Mouse (Mus musculus) urinary bladder, postnatal 10 days (tissue): Measurements from ENCODE around the gene Mpp2.
A peak's percentile ranks its signal among the peaks of the same experiment; 100 is the strongest.

Experiments used
- DNase-seq: peaks from one replicate; pipeline ENCODE4 v3.0.0; 2022; ENCODE audit warnings: low spot score

The Mpp2 gene

GRCm38 (mm10) chr11:102087931-102088898 is at the start of gene Mpp2:
TSS of gene Mpp2 (minus strand) at chr11:102088515.
- DNase-seq, result no peak

DNA sequence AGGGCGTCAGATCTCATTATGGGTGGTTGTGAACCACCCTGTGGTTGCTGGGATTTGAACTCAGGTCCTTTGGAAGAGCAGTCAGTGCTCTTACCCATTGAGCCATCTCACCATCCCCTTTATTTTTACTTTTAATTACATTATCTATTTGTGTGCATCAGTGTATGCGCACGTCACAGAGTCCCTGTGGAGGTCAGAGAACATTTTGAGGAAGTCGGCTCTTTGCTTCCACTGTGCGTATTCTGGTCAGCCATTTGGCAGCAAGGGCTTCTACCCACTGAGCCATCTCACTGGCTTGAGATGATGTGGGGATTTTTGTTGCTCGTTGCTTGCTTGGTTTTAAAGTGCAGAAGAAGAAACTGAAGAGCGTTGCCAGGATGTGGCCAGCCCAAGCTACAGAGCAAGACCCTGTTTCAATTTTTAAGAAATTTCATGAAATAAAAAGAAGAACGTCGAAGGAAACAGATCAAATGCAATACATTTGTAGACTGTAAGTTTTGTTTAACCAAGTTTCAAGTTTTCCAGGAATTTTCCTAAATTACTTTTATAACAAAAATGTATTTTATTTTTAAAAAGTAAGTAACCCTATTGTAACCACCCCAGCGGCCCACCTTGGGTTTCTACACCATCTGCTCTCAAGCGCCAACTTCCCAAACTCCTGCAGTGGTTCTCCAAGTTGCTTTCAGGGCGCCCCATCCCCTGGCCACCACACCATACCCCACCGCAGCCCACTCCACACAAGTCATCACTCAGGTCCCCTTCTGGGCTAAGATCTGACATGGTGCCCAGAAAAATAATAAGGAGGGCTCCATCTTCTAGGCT is 49.5 kb upstream of the Mpp2 start:
- no peak for DNase-seq

GRCm38 (mm10) chr11:102134516-102134915 is 46.2 kb upstream of the Mpp2 start:
- DNase-seq, result no peak

- no peak for DNase-seq
These were observed 29.1 kb upstream of the Mpp2 start for GRCm38 (mm10) chr11:102117386-102117785.

GRCm38 (mm10) chr11:102116241-102116640 is 27.9 kb upstream of the Mpp2 start:
- no peak for DNase-seq

DNA sequence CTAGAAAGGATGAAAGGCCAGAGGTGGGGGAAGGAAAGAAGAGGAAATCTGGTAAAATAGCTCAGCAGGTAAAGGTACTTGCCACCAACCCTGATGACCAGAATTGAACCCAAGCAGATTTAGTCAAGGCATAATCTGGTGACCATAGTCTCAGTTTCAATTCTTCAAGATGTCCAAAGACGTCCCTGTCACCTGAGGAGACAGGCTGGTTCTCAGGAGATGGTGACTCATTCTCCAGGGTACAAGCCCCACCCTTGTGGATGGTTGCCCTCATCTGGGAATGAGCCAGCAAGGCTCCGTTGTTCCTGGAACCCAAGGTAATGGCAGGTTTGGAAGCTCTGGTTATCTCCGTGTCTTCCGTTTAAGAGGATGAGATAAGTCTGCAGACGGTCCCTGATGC is 23.3 kb upstream of the Mpp2 start:
- DNase-seq, result no peak

GRCm38 (mm10) chr11:102107732-102108131 is 19.4 kb upstream of the Mpp2 start, which contains the start of gene Pyy:
TSS of gene Pyy (minus strand) at chr11:102107832.
- DNase-seq, result no peak

DNA sequence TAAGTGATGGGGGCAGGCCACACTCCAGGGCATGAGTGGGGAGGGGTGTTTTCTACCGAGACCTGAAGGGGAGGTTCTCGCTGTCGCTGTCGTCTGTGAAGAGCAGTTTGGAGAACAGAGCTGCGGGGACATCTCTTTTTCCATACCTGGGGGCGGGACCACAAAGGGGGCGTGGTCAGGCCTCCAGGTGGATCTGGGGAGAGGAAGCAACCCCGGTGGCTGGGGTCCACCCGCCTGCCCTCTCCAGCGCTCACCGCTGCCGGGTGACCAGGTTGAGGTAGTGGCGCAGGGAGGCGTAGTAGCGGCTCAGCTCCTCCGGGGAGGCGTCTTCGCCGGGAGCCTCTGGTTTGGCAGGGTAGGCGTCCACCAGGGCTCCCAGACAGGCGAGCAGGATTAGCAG is 18.6 kb upstream of the Mpp2 start:
- no peak for DNase-seq

DNA sequence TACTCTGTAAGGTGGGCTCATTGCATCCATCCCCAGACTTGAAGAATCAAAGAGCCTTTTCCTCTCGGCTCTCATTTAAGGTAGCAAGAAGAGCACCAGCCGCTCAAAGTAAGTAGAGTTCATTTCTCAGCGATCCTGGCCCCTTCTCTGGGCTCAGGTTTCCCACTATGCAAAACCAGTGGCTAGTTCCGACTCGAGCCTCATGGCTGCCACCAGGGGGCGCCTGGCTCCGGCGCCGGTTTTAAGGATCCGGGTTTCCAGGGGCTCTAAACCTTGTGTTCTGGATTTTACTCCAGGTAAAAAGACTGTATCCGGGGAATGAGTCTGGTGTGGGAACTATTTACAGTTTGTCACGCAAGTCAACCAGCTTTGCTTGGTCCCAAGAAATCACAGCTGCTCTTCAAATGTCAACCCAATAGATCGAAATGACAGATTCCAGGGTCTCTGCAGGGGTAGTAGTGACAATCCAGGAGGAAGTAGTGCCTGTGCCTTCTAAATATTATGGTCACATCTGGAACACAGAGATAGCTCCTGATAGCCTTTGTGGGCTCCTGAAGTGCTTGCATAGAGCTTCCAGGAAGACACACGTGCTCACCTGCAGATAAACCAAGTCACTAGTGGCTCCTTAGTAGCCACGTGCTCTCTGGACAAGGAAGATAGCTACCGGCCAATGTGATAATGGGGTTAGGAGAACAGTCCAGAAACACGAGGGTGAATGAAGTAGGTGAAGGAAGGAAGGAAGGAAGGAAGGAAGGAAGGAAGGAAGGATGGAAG is 14.4 kb upstream of the Mpp2 start:
- DNase-seq, result no peak

- DNase-seq, result no peak
These were observed 12.9 kb upstream of the Mpp2 start, which contains the start of gene Ppy for GRCm38 (mm10) chr11:102101219-102101618. TSS of gene Ppy (minus strand) at chr11:102101319.

DNA sequence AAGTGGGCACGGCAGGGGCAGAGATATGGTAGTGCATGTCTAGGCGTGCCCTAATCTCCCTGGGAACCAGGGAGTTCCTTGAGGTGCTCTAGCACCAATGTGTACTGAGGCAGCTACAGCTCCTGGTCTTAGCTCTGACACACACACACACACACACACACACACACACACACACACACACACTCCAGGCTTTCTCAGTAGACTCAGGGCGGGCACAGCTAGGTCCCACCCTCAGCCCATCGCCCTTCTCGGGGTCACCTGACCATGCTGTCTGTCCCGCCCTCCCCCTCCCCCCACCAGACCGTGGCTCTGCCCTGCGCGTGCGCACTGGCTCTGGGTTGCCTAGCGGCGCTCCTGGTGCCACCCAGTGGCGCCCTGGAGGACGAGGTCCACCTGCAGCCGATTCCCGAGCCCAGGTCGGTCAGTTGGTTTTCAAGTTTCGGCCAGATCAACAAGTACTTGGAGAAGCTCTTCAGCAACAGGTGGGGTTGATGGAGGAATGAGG is 8.6 kb upstream of the Mpp2 start:
- DNase-seq, result peak; percentile 37

DNA sequence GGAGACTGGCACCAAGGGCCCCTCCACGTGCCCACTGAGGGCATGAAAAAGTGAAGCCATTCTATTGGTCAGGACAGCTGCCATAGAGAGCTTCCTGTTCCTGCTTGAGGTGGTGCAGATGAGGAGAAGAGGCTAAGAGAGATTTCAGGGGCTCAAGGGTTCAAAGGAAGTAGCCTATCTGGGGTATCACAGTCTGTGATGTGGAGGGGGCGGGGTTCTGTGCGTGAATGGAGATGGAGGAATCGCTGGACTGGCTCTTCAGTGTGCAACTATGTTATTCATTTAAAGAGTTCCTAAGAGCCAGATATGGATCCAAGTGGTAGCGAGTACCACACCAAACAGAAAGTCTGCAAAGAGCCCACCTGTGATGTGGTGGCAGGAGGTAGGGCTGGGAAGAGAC is 8.1 kb upstream of the Mpp2 start:
- DNase-seq, result no peak

- no peak for DNase-seq
These were observed 7.4 kb upstream of the Mpp2 start for GRCm38 (mm10) chr11:102095676-102096075.

DNA sequence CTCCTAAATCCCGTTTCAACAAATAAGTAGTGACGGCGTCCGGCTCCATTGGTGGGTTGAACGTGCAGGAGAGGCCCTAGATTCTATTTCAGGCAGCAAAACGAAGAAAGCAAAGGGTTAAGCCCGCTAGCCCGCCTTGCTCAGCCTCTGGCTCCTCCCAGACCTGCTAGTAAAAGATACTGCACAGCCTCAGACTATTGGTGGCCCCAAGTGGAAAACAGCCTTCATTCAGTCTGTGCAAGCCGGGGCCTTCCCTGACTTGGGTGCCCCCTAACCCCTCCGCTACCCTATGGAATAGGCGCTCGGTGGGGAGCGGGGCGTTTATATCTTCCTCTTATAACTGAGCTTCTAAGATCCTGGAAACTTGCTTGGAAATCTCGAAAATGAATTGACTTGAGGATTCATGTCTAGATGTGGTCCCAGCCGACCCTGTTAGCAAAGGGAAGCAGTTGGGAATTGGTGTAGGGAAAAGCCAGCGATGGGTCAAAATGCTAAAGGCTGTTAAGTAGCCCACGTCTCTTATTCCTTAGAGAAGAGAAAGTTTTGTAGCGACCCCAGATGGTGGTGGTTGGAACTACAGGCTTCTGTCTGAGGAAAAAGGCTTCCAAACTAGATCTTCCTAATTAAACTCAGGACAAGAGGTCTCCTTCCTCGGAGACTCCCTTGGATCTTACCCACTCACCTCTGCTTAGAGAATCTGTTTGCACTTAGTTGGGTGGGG is 933 bp upstream of the Mpp2 start:
- no peak for DNase-seq

DNA sequence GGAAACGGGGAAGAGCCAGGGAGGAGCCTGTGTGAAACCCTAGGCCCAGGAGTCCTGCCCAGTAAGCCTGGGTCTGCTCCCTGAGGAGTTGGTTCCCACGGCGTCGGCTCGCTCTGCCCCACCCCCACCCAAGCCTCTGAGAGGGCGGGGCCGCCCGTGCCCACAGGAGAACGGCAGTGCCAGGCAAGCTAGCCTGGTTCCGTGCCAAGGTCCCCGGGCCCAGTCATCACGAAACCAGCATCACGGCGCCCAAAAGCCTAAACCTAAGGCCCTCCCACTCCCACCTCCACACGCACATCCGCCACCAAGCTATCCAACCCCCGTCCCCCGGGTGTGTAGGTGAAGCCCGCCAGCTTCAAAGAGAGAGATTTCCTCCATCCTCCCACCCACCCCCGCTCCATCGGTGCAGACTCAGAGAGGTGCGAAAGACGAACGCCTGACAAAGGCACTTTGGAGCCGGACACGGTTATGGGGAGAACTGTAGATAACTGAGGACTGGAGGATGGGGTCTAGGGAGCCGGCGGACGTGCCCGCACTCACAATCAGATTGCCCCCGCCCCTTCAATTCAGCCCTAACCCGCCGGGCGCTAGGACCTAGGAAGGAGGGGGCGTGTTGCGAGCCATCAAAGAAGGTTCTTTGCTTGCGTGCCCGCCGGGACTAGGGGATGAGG is 1.1 kb downstream of the Mpp2 start:
- peak; percentile 24 for DNase-seq

- no peak for DNase-seq
These were observed 2.0 kb downstream of the Mpp2 start for GRCm38 (mm10) chr11:102086331-102086730.

DNA sequence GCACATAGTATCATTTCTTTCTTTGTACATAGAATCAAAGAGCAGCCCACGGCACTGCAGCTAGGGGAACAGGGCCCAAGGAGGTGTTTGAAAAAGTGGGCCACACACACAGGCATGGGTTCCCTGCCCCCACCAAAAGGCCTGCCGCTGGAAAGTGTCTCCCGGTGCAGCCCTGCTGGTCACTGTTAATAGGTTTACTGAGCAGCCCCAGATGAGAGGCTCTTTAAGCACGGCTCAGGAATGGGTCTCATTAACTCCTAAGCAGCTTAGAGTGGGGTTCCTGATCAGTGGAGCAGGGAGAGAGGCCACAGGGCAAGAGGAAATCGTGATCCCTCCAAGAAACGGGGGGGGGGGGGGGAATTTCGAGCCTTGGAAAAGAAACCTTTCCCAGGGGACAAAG is 4.2 kb downstream of the Mpp2 start:
- DNase-seq, result no peak

DNA sequence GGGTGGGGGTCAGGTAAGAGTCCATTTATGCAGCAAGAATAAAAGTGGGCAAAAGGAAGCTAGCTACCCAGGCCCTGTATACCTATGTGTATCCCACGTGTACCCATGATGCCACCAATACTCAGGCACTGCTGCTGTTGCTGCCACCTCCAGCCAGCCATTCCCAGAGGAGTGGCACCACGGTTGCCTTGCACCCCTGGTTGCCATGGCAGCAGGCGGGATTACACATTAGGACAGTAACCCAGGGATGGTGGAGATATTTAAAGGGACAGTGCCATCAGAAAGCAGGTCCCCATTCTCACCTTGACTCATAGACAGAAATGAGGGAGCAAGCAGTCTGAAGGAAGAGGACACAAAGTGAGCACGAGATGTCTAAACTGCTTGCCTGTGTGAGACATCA is 5.1 kb downstream of the Mpp2 start:
- no peak for DNase-seq

DNA sequence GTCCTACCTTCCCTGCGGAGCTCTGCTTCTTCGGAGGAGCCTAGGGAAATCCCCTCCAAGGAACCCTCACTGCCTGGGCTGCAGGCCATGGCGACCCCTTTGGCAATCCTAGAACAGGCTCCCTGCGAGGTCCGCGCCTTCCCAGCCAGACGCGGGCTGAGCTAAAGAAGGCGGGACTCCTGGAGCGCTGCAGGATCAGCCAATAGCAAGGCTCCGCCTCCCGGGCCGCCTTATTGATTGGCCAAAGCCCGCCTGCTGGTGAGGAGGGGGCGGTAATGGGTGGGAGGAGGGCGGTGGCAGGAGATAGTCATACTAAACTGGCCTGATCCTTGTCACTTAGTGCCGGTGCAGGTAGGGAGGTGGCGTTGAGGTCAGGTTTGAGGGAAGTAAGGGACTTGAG is 6.0 kb downstream of the Mpp2 start:
- DNase-seq, result no peak

DNA sequence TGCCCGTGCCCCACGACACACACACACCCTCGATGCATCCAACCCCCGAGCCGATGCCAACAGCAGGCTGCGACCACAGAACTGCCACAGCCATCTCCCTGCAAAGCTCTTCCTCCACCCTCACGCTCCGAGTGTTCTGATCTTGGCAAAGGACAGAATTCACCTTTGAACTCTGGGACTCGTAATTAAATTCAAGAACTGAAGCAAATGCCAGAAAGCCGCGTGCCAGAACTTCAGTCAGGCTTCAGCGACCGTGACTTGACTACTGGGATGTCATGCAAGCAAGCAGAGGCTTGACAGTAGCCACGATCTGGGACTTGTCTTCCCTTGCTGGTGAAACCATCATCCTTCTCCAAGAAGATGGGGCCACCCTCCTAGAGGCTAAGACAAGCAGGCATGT is 14.6 kb downstream of the Mpp2 start:
- DNase-seq, result no peak

- DNase-seq, result no peak
These were observed 15.6 kb downstream of the Mpp2 start for GRCm38 (mm10) chr11:102072729-102073128.
